Mouse (Mus musculus) MEL (cell line): ENCODE data around the gene Rimklb.

Source experiments
- CHD1 ChIP-seq: IDR thresholded peaks from 2 replicates; pipeline ENCODE4 v1.6.1; 2012; ENCODE audit warnings: low read depth, mild to moderate bottlenecking, inconsistent platforms, low read length, improper control_type of control experiment
- CTCF ChIP-seq, 3 experiments: IDR thresholded peaks in 2 of 3; conservative IDR thresholded peaks in 1 of 3; 2 replicates each; pipeline ENCODE4 v1.5.1; 2011 to 2012; ENCODE audit warnings: low read length in 3 of 3, low read depth in 2 of 3, mild to moderate bottlenecking in 2 of 3, improper control_type of control experiment in 1 of 3, inconsistent platforms in 1 of 3, mixed read lengths in 1 of 3, moderate library complexity in 1 of 3; ENCODE audit not compliant: control insufficient read depth in 1 of 3, insufficient read depth in 1 of 3, poor library complexity in 1 of 3, severe bottlenecking in 1 of 3
- ELF1 ChIP-seq: IDR thresholded peaks from 2 replicates; pipeline ENCODE4 v1.6.1; 2014; ENCODE audit warnings: low read depth, mild to moderate bottlenecking, inconsistent platforms, low read length, improper control_type of control experiment, moderate library complexity
- JUND ChIP-seq: IDR thresholded peaks from 2 replicates; pipeline ENCODE4 v1.6.1; 2011; ENCODE audit warnings: low read depth, mild to moderate bottlenecking, improper control_type of control experiment, low read length
- KAT2A ChIP-seq: conservative IDR thresholded peaks from 2 replicates; pipeline ENCODE4 v1.6.1; 2012; ENCODE audit warnings: low read depth, low read length, improper control_type of control experiment, inconsistent platforms
- MXI1 ChIP-seq: IDR thresholded peaks from 2 replicates; pipeline ENCODE4 v1.6.1; 2011; ENCODE audit warnings: mild to moderate bottlenecking, low read depth, low read length, improper control_type of control experiment
- POLR2A ChIP-seq, 2 experiments: IDR thresholded peaks; 2 replicates each; pipeline ENCODE4 v1.6.1; 2011 to 2012; ENCODE audit warnings: low read length in 2 of 2, mild to moderate bottlenecking in 2 of 2, control low read depth in 1 of 2, improper control_type of control experiment in 1 of 2, low read depth in 1 of 2, moderate library complexity in 1 of 2; ENCODE audit not compliant: control insufficient read depth in 1 of 2, insufficient read depth in 1 of 2, poor library complexity in 1 of 2
- ZNF384 ChIP-seq: IDR thresholded peaks from 2 replicates; pipeline ENCODE4 v1.6.1; 2012; ENCODE audit warnings: low read depth, mild to moderate bottlenecking, inconsistent platforms, low read length, improper control_type of control experiment

GRCm38 (mm10) chr6:122485401-122486296 is 12.9 kb downstream of the Rimklb start:
- TF ChIP-seq ZNF384 (no peak), MXI1 (no peak), CTCF (IDR thresholded peaks at IDR 0.05 in 2 of 3, conservative IDR thresholded peaks at IDR 0.05 in 1 of 3; ENCODE audit: control insufficient read depth in 1 of 3, insufficient read depth in 1 of 3, low read depth in 2 of 3, low read length in 3 of 3, poor library complexity in 1 of 3, severe bottlenecking in 1 of 3) (no peak), KAT2A (no peak), POLR2A (IDR thresholded peaks at IDR 0.05; ENCODE audit: control insufficient read depth in 1 of 2, insufficient read depth in 1 of 2, low read depth in 1 of 2, low read length in 2 of 2, poor library complexity in 1 of 2) (no peak; a peak in 1 of 4 replicates), JUND (no peak), ELF1 (no peak), CHD1 (no peak)
